Mouse (Mus musculus) intestine, embryonic 16.5 days (tissue): Measurements from ENCODE around the gene Skp1a. TPM values are rescaled to one million over a fixed set of nuclear protein-coding genes. Genes with fewer than 3 reads are reported as not detected.

ENCODE experiments used
- ATAC-seq: fragments of 200-750 bp; cut with Nextera tagmentation; 2 replicates; pipeline ENCODE4 v1.8.0; 2017; ENCODE audit warnings: moderate TSS enrichment, moderate library complexity
- H3K27ac ChIP-seq: fragments of 300-500 bp; sonication (generic); 2 replicates; pipeline ENCODE4 v1.5.1; 2014; ENCODE audit warnings: mild to moderate bottlenecking, low read length
- H3K27me3 ChIP-seq: fragments of 300-500 bp; sonication (generic); replicated peaks from 2 replicates; pipeline ENCODE4 v1.6.1; 2014; ENCODE audit warnings: low read length, control low read depth, mixed read lengths; ENCODE audit not compliant: control insufficient read depth, insufficient read depth
- H3K36me3 ChIP-seq: fragments of 300-500 bp; sonication (generic); 2 replicates; pipeline ENCODE4 v1.6.1; 2014; ENCODE audit warnings: low read length, control low read depth; ENCODE audit not compliant: control insufficient read depth, insufficient read depth
- H3K4me1 ChIP-seq: fragments of 300-500 bp; sonication (generic); 2 replicates; pipeline ENCODE4 v1.6.1; 2014; ENCODE audit warnings: low read length, control low read depth, mixed read lengths; ENCODE audit not compliant: control insufficient read depth, insufficient read depth
- H3K4me2 ChIP-seq: fragments of 300-500 bp; sonication (generic); 2 replicates; pipeline ENCODE4 v1.6.1; 2014; ENCODE audit warnings: low read depth, low read length, control low read depth
- H3K4me3 ChIP-seq: fragments of 300-500 bp; sonication (generic); 2 replicates; pipeline ENCODE4 v1.5.1; 2014; ENCODE audit warnings: mild to moderate bottlenecking, low read length
- H3K9ac ChIP-seq: fragments of 300-500 bp; sonication (generic); 2 replicates; pipeline ENCODE4 v1.6.1; 2014; ENCODE audit warnings: low read depth, low read length
- H3K9me3 ChIP-seq: fragments of 300-500 bp; sonication (generic); 2 replicates; pipeline ENCODE4 v1.6.1; 2016; ENCODE audit warnings: low read length, control low read depth; ENCODE audit not compliant: control insufficient read depth
- WGBS: fragments of 180-500 bp; shearing (Covaris S2); extraction: QIAGEN DNeasy Blood & Tissue Kit; methylation state at CpG from one replicate; pipeline ENCODE4 v1.1.7; 2014; 5-methylcytosine and 5-hydroxymethylcytosine counted together
- polyA plus RNA-seq: library from polyadenylated mRNA; unstranded; fragments of >200 nt; fragmentation: Nextera tagmentation; extraction: Ambion mirVana; gene quantifications from 2 replicates; pipeline ENCODE4 v1.2.1, GENCODE M21; 2015

Skp1a gene
- polyA plus RNA-seq, 1 experiment from 2014 or later = 723 TPM

DNA sequence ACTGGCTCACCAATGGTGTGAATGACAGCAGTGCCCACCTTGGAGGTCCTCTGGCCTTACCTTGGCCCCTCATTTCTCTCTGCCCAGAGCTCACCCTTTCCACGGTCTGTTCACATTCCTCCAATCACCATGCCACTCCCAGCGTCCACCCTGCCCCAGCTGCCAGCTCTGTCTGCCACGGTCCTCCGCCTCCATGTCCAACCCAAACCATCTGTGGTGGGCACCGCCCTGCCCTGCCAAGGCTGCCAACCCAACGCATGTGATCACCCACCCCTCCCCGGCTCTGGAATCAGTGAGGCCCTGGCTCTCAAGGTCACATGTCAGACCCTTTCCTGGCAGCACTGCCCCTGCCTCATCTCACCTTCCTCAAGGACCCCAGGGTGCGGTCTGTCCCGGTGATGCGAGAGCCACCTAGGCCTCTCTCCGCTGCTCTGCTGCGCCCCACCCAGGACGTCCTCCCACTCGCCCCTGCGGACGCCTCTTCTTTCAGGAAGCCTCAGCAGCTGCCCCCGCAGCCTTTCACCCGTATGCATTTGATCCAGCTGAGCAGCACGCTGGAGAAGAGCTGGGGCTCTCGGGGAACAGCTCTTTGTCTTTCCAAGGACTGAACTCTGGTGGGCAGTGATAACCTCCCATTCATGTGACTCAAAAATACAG is 42.8 kb downstream of the Skp1a start:
- Histone ChIP-seq H3K9me3 (no peaks in the 10 kb centered on the region), H3K4me2 (no peak overlapping the region), H3K4me1 (0 out of 2 replicates have a peak, but pooled peaks cover 3% of the 10 kb centered on the region), H3K4me3 (no peak overlapping the region), H3K36me3 (no peaks in the 10 kb centered on the region), H3K27ac (no peak overlapping the region), H3K27me3 (no peaks in the 10 kb centered on the region), H3K9ac (no peak overlapping the region)
- 85% methylated on average over 20 of the region's 20 CpGs for WGBS
- no peak for ATAC-seq

DNA sequence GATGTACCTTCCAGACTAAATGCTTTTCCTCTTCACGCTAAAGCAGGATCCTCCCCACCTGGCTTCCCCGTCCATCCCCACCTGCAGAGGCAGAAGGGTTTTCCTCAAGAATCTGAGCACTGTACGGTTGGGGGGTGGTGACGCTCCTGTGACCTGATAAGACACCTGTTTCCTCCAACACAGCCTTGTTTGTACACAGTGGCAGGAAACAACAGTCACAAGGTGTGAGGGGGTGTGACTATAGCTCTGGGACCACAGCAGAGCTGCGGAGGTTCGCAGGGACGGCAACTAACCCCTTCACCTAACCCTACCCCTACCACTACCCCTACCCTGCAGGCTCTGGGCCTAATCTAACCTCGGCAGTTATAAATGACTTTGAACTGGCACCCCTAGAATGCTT is 43.6 kb downstream of the Skp1a start:
- Histone ChIP-seq H3K9me3 (no peaks in the 10 kb centered on the region), H3K9ac (no peak overlapping the region), H3K4me1 (0 out of 2 replicates have a peak, but pooled peaks cover 3% of the 10 kb centered on the region), H3K4me3 (no peak overlapping the region), H3K4me2 (no peak overlapping the region), H3K27ac (no peak overlapping the region), H3K27me3 (no peaks in the 10 kb centered on the region), H3K36me3 (no peaks in the 10 kb centered on the region)
- ATAC-seq = no peak
- WGBS = 81% methylated on average over 8 of the region's 8 CpGs

DNA sequence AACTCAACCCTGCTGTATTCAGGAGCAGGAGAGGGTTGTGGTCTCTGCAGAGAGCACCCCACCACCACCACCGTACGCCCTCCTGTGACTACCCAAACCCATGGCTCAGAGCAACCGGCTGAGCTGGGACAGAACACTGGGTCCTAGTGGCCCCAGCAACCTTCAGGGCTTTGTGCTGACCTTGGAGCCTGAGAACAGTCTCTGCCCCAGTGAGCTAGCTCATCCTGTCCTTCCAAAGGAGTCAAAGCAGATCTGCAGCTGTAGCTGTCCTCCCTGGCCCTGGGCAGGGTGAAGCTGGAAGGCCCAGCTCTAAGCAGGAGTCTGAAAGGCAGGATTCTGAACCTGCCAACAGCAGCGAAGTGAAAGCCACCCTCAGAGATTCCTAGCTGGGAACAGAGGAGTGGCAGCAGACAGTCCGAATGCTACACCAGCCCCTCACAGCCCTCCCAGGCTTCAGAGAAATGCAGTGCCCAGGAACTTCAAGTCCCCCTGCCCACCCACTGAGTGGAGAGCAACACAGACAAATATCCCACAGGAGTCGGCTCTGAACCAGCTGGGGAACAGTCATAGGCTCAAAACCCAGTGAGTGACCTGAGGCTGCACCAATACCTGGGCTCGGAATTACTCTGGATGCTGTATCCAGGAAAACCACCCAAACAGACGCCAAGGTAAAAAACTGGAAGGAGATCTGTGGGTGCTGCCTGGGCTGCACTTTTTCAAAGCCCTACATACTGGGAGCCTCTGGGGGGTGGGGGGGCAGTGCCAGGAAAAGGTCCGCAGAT is 44.2 kb downstream of the Skp1a start:
- H3K4me3 ChIP-seq = no peak overlapping the region
- H3K27me3 ChIP-seq = peaks cover 2% of the 10 kb centered on the region; the same call in 1 of the 2 replicates
- 0 out of 2 replicates have a peak, but pooled peaks cover 3% of the 10 kb centered on the region for H3K4me1 ChIP-seq
- no peaks in the 10 kb centered on the region for H3K9me3 ChIP-seq
- no peak overlapping the region for H3K9ac ChIP-seq
- no peak overlapping the region for H3K4me2 ChIP-seq
- no peak for ATAC-seq
- H3K36me3 ChIP-seq = no peaks in the 10 kb centered on the region
- WGBS = 83% methylated on average over 9 of the region's 9 CpGs
- H3K27ac ChIP-seq = no peak overlapping the region

DNA sequence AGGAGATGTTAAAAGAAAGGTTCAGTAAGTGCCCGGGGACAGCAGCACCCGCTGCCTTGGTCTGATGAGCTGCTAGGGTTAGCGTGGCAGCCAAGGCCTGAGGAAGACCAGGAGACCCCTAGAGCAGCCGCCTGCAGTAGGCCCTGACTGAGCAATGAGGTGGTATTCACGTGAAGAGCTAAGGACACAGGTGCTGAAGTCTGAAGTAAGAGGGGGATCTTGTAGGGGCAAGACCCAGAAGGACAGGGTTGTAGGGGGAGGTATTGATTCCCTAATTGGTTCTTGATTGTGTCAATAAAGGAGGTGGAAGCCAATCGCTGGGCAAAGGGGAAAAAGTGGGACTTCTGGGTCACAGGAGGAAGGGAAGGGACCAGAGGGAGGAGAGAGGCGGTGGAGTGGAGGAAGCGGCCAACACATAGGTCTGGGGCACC is 45.2 kb downstream of the Skp1a start:
- H3K27ac ChIP-seq = no peak overlapping the region

DNA sequence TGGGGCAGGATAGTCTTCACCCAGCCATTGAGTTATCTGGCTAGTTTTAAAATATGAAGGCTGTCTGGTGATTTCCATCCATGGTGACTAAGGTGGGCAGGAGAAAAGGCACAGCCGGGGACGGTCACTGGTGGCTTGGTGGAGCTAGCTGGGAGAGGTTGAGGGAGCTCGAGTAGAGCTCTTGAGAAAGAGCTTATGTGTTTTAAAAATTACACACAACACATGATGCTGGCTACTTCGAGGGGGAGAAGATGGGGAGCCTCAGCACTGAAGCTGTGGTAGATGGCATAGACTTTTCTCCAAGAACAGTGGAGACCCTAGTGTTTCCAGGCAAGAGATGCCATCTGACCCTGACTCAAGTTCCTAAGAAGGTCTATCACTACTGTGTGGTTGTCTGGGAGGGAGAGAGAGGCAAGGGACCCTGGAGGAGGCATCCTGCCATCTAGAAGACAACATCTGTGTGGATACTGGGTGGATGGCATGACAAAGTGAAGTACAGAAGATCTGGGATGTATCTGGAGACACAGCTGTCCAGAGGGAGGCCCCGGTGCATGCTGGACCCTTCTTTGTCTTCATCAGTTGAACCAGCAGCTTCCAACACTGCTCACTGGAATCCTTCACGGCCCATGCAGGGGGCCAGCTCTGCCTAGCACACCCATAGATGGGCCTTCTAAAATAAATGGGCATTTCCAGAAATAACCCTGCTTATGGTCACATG is 45.8 kb downstream of the Skp1a start:
- Histone ChIP-seq H3K4me1 (0 out of 2 replicates have a peak, but pooled peaks cover 3% of the 10 kb centered on the region), H3K9me3 (no peaks in the 10 kb centered on the region), H3K36me3 (no peaks in the 10 kb centered on the region), H3K4me2 (no peak overlapping the region), H3K27ac (no peak overlapping the region), H3K27me3 (peaks cover 2% of the 10 kb centered on the region; the same call in 1 of the 2 replicates), H3K9ac (no peak overlapping the region), H3K4me3 (no peak overlapping the region)
- ATAC-seq = no peak
- WGBS = 93% methylated on average over 6 of the region's 6 CpGs

More for the DNA sequence above, 45.2 kb downstream of the Skp1a start:
- Histone ChIP-seq H3K4me2 (no peak overlapping the region), H3K4me3 (no peak overlapping the region), H3K36me3 (no peaks in the 10 kb centered on the region), H3K9me3 (no peaks in the 10 kb centered on the region), H3K4me1 (0 out of 2 replicates have a peak, but pooled peaks cover 3% of the 10 kb centered on the region), H3K27me3 (peaks cover 2% of the 10 kb centered on the region; the same call in 1 of the 2 replicates), H3K9ac (no peak overlapping the region)
- no peak for ATAC-seq
- WGBS = 85% methylated on average over 8 of the region's 8 CpGs

DNA sequence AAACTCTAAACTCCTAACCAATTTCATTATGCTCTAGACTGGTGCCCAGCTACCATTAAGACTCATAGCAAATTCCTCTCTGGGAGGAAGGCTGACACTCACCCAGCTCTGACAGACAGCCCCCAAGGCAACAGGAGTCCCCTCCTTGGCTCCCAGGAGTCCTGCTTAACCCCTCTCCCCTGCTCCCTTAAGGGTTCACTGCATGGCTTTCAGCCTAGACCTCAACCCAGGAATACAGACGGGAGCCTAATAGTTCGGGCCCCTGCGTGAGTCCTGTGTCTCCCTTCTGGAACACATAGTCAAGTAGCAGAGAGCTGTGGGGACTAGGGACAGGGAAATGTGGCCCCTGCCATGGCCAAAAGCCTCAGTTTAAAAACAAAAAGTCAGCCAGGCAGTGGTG is 46.4 kb downstream of the Skp1a start:
- Histone ChIP-seq H3K27ac (no peak overlapping the region), H3K4me2 (no peak overlapping the region), H3K36me3 (no peaks in the 10 kb centered on the region), H3K4me3 (no peak overlapping the region), H3K9ac (no peak overlapping the region), H3K4me1 (no peaks in the 10 kb centered on the region), H3K9me3 (no peaks in the 10 kb centered on the region), H3K27me3 (peaks cover 5% of the 10 kb centered on the region; the same call in 1 of the 2 replicates)
- 92% methylated on average over 3 of the region's 3 CpGs for WGBS
- no peak for ATAC-seq

DNA sequence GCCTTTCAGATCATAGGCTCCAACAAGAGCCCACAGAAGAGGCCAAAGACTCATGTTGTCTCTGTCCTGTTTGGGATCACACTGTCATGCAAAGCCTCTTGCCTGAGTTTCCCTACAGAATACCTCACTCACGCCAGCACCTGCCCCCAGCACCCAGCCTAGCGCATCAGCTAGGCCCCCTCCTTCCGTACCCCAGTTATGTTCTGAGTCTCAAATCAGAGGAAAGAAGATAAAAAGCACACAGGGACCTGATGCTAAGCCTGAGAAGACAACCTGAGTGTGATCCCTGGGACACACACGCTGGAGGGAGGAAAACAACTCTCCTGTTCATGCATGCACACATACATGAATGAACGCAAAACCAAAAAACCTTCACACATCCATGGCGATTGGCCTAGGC is 47.2 kb downstream of the Skp1a start:
- Histone ChIP-seq H3K27me3 (peaks cover 5% of the 10 kb centered on the region; the same call in 1 of the 2 replicates), H3K4me3 (no peak overlapping the region), H3K4me2 (no peak overlapping the region)

DNA sequence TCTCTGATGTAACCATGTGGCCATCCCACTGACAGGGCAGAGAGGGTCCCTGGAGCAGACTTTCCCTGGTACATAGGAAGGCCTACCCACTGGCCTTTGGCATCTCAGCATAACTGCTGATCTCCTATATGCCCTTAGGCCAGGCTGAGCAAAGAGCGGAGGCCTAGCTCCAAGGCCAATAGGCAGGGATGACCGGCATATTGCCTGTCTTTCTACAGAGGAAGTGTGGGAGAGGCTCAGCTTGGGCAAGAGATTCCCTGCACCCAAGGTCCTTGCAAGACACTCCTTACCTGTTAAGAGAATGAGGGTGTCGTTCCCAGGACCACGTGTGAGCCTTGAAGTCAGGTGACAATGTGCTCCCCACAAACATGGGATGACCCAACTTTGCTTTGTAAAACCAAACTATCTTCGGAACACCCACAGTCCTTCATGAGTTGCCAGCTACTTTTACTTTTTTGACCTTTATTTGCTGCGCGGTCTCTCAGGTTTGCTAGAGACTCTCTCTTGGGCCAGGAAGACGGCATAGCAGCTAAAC is 47.9 kb downstream of the Skp1a start:
- WGBS = 94% methylated on average over 8 of the region's 8 CpGs
- no peak for ATAC-seq

More for the DNA sequence above, 47.2 kb downstream of the Skp1a start:
- peaks cover 4% of the 10 kb centered on the region for H3K4me1 ChIP-seq
- no peaks in the 10 kb centered on the region for H3K36me3 ChIP-seq
- no peak for ATAC-seq
- no peaks in the 10 kb centered on the region for H3K9me3 ChIP-seq
- no peak overlapping the region for H3K9ac ChIP-seq
- 96% methylated on average over 6 of the region's 6 CpGs for WGBS
- H3K27ac ChIP-seq = no peak overlapping the region

More for the DNA sequence above, 47.9 kb downstream of the Skp1a start:
- H3K27me3 ChIP-seq = peaks cover 5% of the 10 kb centered on the region; the same call in 1 of the 2 replicates
- H3K36me3 ChIP-seq = no peaks in the 10 kb centered on the region
- peaks cover 10% of the 10 kb centered on the region for H3K4me1 ChIP-seq
- no peak overlapping the region for H3K4me3 ChIP-seq
- H3K9ac ChIP-seq = no peak overlapping the region
- no peak overlapping the region for H3K27ac ChIP-seq
- no peaks in the 10 kb centered on the region for H3K9me3 ChIP-seq
- H3K4me2 ChIP-seq = no peak overlapping the region
